Mouse (Mus musculus): ENCODE results near the gene Pelp1. TPM values are rescaled to one million over a fixed set of nuclear protein-coding genes. Genes with fewer than 3 reads are reported as not detected.

Gene Pelp1
- total RNA-seq, 2 experiments from 2014 or later: 19.0 to 19.3 TPM

Small RNAs within 50 kb of the gene (microRNA-seq; reads per million reads assigned to microRNA genes)
- 0 to 0.76 reads per million in 2 experiments for gene Mir7115

Other genes with a start within 250 kb of the Pelp1 start
- gene Slc16a11, start 197.3 kb downstream of the Pelp1 start, total RNA-seq (2021): 1 to 10 TPM in 1 of 2 experiments, under 1 TPM in 1; 0.65 to 2.2 TPM
- 1 to 10 TPM; 2.1 to 2.9 TPM for gene Slc16a13, start 189.0 kb downstream of the Pelp1 start, total RNA-seq (2021)
- 10 to 100 TPM in 1 of 2 experiments, 1 to 10 TPM in 1; 5.5 to 15.5 TPM for gene Bcl6b, start 180.2 kb downstream of the Pelp1 start, total RNA-seq (2021)
- 10 to 100 TPM; 29.1 to 30.6 TPM for gene 0610010K14Rik, start 172.1 kb downstream of the Pelp1 start, total RNA-seq (2021)
- 1 to 10 TPM; 2.7 TPM for gene Gm21988, start 170.2 kb downstream of the Pelp1 start, total RNA-seq (2021)
- gene Rnasek, start 170.2 kb downstream of the Pelp1 start, total RNA-seq (2021): 100 to 1,000 TPM in 1 of 2 experiments, 10 to 100 TPM in 1; 97.8 to 102 TPM
- 1 to 10 TPM; 1.6 to 1.9 TPM for gene Alox12, start 154.7 kb downstream of the Pelp1 start, total RNA-seq (2021)
- gene Alox12e, start 87.4 kb downstream of the Pelp1 start, total RNA-seq (2021): not detected
- 1 to 10 TPM; 4.0 to 7.2 TPM for gene Alox15, start 58.0 kb downstream of the Pelp1 start, total RNA-seq (2021)
- 10 to 100 TPM; 11.3 to 12.5 TPM for gene Arrb2, start 22.6 kb upstream of the Pelp1 start, total RNA-seq (2021)
- gene Med11, start 41.9 kb upstream of the Pelp1 start, total RNA-seq (2021): 1 to 10 TPM; 7.5 to 8.2 TPM
- gene Zmynd15, start 49.4 kb upstream of the Pelp1 start, total RNA-seq (2021): 1 to 10 TPM; 1.7 to 2.8 TPM
- gene Cxcl16, start 50.0 kb upstream of the Pelp1 start, total RNA-seq (2021): 1 to 10 TPM; 8.3 to 9.9 TPM
- 1 to 10 TPM; 1.4 to 2.4 TPM for gene Tm4sf5, start 95.2 kb upstream of the Pelp1 start, total RNA-seq (2021)
- gene Vmo1, start 104.6 kb upstream of the Pelp1 start, total RNA-seq (2021): not detected
- gene Gltpd2, start 109.2 kb upstream of the Pelp1 start, total RNA-seq (2021): not detected
- 100 to 1,000 TPM; 226 to 256 TPM for gene Psmb6, start 115.3 kb upstream of the Pelp1 start, total RNA-seq (2021)
- gene Gm40193, start 122.9 kb upstream of the Pelp1 start, total RNA-seq (2021): not detected
- 1 to 10 TPM; 5.9 to 6.1 TPM for gene Pld2, start 130.0 kb upstream of the Pelp1 start, total RNA-seq (2021)
- gene Mink1, start 152.8 kb upstream of the Pelp1 start, total RNA-seq (2021): 10 to 100 TPM; 41.3 to 48.0 TPM
- not detected for gene 4930544D05Rik, start 205.8 kb upstream of the Pelp1 start, total RNA-seq (2021)
- not detected for gene Chrne, start 209.2 kb upstream of the Pelp1 start, total RNA-seq (2021)
- under 1 TPM; 0.21 to 0.35 TPM for gene Gp1ba, start 229.1 kb upstream of the Pelp1 start, total RNA-seq (2021)
- 10 to 100 TPM; 51.4 to 63.0 TPM for gene Rnf167, start 237.2 kb upstream of the Pelp1 start, total RNA-seq (2021)
- 100 to 1,000 TPM; 619 to 711 TPM for gene Slc25a11, start 237.4 kb upstream of the Pelp1 start, total RNA-seq (2021)
- gene Pfn1, start 244.6 kb upstream of the Pelp1 start, total RNA-seq (2021): 100 to 1,000 TPM; 303 to 305 TPM
- gene Eno3, start 247.2 kb upstream of the Pelp1 start, total RNA-seq (2021): 1,000 to 10,000 TPM; 1,596 to 1,839 TPM

Measured in heart, adult 18-20 months (tissue).